Mouse (Mus musculus) liver, embryonic 15.5 days (tissue): ENCODE results near the gene Clec16a. TPM values are rescaled to one million over a fixed set of nuclear protein-coding genes. Genes with fewer than 3 reads are reported as not detected.

Experiments
- ATAC-seq: fragments of 200-750 bp; cut with Nextera tagmentation; 2 replicates; pipeline ENCODE4 v1.8.0; 2017; ENCODE audit warnings: moderate number of reproducible peaks, mild to moderate bottlenecking, moderate library complexity; ENCODE audit not compliant: insufficient read depth
- H3K27ac ChIP-seq: fragments of 300-500 bp; sonication (generic); replicated peaks from 2 replicates; pipeline ENCODE4 v1.5.1; 2015; ENCODE audit warnings: mild to moderate bottlenecking, inconsistent platforms
- H3K27me3 ChIP-seq: fragments of 300-500 bp; sonication (generic); 2 replicates; pipeline ENCODE4 v1.6.1; 2015; ENCODE audit warnings: mild to moderate bottlenecking, inconsistent platforms
- H3K36me3 ChIP-seq: fragments of 300-500 bp; sonication (generic); replicated peaks from 2 replicates; pipeline ENCODE4 v1.6.1; 2015; ENCODE audit warnings: moderate library complexity, mild to moderate bottlenecking, inconsistent platforms
- H3K4me1 ChIP-seq: fragments of 300-500 bp; sonication (generic); replicated peaks from 2 replicates; pipeline ENCODE4 v1.6.1; 2015; ENCODE audit warnings: inconsistent platforms
- H3K4me2 ChIP-seq: fragments of 300-500 bp; sonication (generic); 2 replicates; pipeline ENCODE4 v1.6.1; 2015; ENCODE audit warnings: moderate library complexity, mild to moderate bottlenecking, inconsistent platforms
- H3K4me3 ChIP-seq: fragments of 300-500 bp; sonication (generic); replicated peaks from 2 replicates; pipeline ENCODE4 v1.5.1; 2015; ENCODE audit warnings: mild to moderate bottlenecking, inconsistent platforms
- H3K9ac ChIP-seq: fragments of 300-500 bp; sonication (generic); 2 replicates; pipeline ENCODE4 v1.6.1; 2015; ENCODE audit warnings: moderate library complexity, mild to moderate bottlenecking, inconsistent platforms
- H3K9me3 ChIP-seq: fragments of 300-500 bp; sonication (generic); replicated peaks from 2 replicates; pipeline ENCODE4 v1.6.1; 2016; ENCODE audit warnings: inconsistent platforms
- WGBS: fragments of 180-500 bp; shearing (Covaris S2); methylation state at CpG from one replicate; pipeline ENCODE4 v1.1.7; 2015; ENCODE audit warnings: mixed read lengths; ENCODE audit not compliant: insufficient replicate concordance; 5-methylcytosine and 5-hydroxymethylcytosine counted together
- polyA plus RNA-seq: library from polyadenylated mRNA; unstranded; fragments of >200 nt; fragmentation: Nextera tagmentation; extraction: Ambion mirVana; gene quantifications from 2 replicates; pipeline ENCODE4 v1.2.1, GENCODE M21; 2015

Clec16a gene
- polyA plus RNA-seq, 1 experiment from 2014 or later, result 10.9 TPM

DNA sequence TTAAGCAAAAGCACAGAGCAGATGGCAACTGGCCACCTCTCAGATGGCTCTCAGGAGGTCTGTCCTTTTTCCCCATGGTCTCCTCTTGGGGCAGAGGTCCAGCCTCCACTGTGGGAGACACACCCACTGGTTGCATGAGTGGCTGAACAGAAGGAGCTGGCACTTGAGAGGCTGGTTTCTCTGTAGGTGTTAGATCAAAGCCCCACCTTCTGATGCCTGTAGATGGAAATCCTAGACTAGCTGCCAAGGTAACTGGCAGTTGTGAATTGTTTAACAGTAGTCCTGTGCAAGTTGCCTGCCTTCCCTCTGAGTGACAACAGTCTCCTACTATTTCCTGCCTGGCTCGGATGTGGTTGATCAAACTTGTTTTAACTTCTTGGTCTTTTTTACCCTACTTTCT lies 40.0 kb downstream of the Clec16a start:
- Histone ChIP-seq H3K27me3 (no peaks in the 10 kb centered on the region), H3K36me3 (peaks cover 14% of the 10 kb centered on the region), H3K4me3 (no peak overlapping the region), H3K9ac (no peak overlapping the region), H3K4me2 (no peak overlapping the region), H3K27ac (no peak overlapping the region), H3K9me3 (no peaks in the 10 kb centered on the region), H3K4me1 (no peaks in the 10 kb centered on the region)
- 29% methylated on average over 1 of the region's 1 CpGs for WGBS
- no peak for ATAC-seq

DNA sequence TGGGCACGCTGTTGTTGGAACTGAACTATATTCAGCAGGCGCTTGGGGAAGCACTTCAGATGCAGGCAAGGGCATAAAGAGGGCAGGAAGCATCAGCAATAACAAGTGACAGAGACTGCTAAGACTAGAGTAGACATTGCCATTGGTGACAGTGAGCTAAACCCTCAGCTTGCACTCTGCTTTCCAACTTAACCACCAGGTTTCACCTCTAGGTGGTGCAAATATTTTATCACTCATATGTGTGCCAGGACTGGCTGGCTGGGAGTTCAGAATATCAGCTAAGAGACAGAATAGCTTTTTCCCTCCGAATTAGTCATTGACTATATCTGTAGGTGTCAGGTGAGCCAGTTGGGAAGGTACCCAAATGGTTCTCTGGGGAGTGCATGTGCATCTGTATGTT lies 41.4 kb downstream of the Clec16a start:
- Histone ChIP-seq H3K9me3 (no peaks in the 10 kb centered on the region), H3K4me1 (no peaks in the 10 kb centered on the region), H3K4me2 (no peak overlapping the region), H3K27ac (no peak overlapping the region), H3K4me3 (no peak overlapping the region), H3K9ac (no peak overlapping the region), H3K27me3 (no peaks in the 10 kb centered on the region), H3K36me3 (0 out of 2 replicates have a peak, but pooled peaks cover 9% of the 10 kb centered on the region)
- ATAC-seq, result no peak
- 58% methylated on average over 3 of the region's 3 CpGs for WGBS

DNA sequence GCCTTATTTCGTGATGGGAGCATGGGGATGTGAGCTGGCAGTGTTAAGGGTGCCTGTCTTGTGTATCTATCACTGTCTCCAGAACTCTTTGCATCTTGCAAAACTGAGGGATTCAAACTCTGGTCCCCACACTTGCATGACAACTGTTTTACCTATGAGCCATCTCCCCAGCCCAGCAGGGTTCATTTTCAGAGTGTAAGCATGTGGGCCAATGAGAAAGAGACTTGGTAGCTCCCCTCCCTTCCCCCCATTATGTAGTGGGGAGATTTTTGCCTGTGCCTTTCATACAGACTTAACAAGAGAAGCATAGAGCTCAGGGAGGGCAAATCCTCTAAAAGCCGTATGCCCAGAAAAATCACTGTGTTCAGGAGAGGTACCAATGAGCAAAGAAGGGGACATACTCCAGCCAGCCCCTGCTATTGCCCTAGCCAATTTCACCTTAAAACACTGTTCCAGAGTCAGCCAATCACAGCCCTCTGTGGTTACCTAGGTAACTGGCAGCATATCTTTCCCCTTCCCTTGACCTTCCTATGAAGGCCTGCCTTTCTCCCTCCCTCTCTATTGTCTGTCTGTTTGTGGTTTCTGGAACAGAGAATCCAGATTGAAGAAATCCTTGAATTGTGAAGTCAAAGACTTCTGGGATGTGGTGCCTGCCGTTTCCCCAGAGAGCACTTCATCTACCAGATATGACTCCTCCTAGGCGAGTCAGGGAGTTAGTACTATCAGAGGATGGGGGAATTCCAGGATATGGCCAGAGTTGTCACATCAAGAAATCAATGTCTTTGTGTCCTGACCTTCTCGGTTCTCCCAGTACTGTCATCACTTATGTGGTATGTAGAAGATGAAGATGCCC lies 55.0 kb downstream of the Clec16a start:
- ATAC-seq, result no peak
- WGBS, result 62% methylated on average over 5 of the region's 5 CpGs
- H3K27me3 ChIP-seq, result no peaks in the 10 kb centered on the region
- H3K27ac ChIP-seq, result no peak overlapping the region
- no peak overlapping the region for H3K4me3 ChIP-seq
- no peak overlapping the region for H3K4me2 ChIP-seq
- no peak overlapping the region for H3K9ac ChIP-seq
- peaks cover 19% of the 10 kb centered on the region; the same call in 1 of the 2 replicates for H3K36me3 ChIP-seq
- H3K9me3 ChIP-seq, result no peaks in the 10 kb centered on the region
- H3K4me1 ChIP-seq, result no peaks in the 10 kb centered on the region

DNA sequence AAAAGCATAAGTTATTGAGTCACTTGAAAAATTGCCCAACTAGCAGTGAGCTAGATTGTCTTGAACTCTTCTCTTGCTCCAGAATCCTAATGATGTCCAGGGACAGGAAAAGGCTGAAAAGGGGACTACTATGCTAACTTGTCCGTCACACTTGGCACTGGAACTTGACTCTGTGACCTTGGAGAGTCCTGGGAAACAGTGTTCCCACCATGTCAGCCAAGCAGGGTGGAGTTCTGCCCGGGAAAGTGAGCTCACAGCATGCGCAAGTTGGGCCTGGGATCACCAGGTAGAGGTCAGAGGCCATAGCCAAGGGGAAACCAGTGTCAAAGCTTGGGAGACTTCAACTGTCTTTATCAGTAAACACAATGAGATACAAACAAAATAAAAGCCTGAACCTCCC lies 62.7 kb downstream of the Clec16a start:
- Histone ChIP-seq H3K4me1 (no peaks in the 10 kb centered on the region), H3K27ac (no peak overlapping the region), H3K4me2 (no peak overlapping the region), H3K9ac (no peak overlapping the region), H3K36me3 (0 out of 2 replicates have a peak, but pooled peaks cover 2% of the 10 kb centered on the region), H3K9me3 (no peaks in the 10 kb centered on the region), H3K27me3 (no peaks in the 10 kb centered on the region), H3K4me3 (no peak overlapping the region)
- no peak for ATAC-seq
- 71% methylated on average over 3 of the region's 3 CpGs for WGBS

DNA sequence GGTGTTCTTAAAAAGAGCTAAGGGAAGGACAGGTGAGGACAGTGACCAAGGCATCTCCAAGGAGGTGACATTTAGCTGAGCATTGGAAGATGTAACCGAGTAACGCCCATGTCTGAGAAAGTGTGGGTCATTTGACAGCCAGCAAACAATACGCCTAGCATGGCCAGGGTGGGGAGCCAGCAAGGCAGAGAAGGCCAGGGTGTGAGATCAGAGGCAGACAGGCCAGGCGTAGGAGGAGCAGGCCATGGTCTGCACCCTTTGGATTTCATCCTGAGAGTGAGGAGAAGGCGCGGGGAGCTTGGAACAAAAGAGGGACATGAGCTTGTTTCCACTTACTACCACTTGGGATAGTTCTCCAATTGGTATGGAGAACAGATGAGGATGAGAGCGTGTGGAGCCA lies 64.8 kb downstream of the Clec16a start:
- no peak for ATAC-seq
- no peak overlapping the region for H3K4me3 ChIP-seq
- no peak overlapping the region for H3K9ac ChIP-seq
- WGBS, result 78% methylated on average over 7 of the region's 7 CpGs
- no peak overlapping the region for H3K27ac ChIP-seq
- no peak overlapping the region for H3K4me2 ChIP-seq
- no peaks in the 10 kb centered on the region for H3K4me1 ChIP-seq
- no peaks in the 10 kb centered on the region for H3K27me3 ChIP-seq
- H3K36me3 ChIP-seq, result 0 out of 2 replicates have a peak, but pooled peaks cover 9% of the 10 kb centered on the region
- no peaks in the 10 kb centered on the region for H3K9me3 ChIP-seq

DNA sequence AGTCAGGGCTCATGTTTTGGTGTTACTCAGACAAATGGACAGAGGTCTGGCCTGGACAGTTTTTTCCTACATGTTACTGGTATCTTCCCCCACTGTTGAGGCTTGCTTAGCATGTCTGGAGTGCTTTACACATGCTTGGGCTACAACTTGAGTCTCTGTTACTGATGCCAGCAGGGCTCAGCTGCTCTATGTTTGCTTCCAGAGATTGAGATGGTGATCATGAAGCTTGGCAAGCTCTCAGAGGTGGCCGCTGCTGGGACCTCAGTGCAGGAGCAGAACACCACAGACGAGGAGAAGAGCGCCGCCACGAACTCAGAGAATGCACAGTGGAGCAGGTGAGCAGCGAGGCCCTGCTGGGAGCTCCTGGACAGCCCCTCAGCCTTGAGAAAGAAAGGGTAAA lies 65.7 kb downstream of the Clec16a start:
- ATAC-seq, result no peak
- Histone ChIP-seq H3K9me3 (no peaks in the 10 kb centered on the region), H3K4me2 (no peak overlapping the region), H3K36me3 (peaks cover 10% of the 10 kb centered on the region; the same call in 1 of the 2 replicates), H3K4me3 (no peak overlapping the region), H3K27ac (no peak overlapping the region), H3K27me3 (no peaks in the 10 kb centered on the region), H3K9ac (no peak overlapping the region), H3K4me1 (no peaks in the 10 kb centered on the region)
- 79% methylated on average over 6 of the region's 6 CpGs for WGBS

DNA sequence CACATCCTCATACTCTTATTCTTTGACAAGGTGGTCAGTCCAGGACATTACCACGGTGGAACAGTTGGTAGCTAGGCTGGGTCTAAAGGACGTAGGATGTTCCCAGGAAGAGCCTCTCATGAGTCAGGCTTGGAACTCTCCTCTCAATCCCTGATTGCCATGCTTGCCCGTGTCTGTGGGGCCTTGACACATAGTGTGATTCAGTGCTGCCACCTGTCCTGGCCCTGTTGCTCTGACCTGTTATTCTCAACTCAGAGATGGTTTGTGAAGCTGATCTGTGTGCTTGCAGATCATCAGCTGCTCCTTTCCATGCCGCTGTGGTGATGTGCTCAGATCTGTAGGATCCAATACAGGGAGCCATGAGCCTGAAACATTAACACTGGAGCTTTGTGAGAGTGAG lies 66.2 kb downstream of the Clec16a start:
- H3K4me1 ChIP-seq, result no peaks in the 10 kb centered on the region
- 67% methylated on average over 4 of the region's 4 CpGs for WGBS
- H3K4me2 ChIP-seq, result no peak overlapping the region
- no peak overlapping the region for H3K27ac ChIP-seq
- ATAC-seq, result no peak
- H3K9ac ChIP-seq, result no peak overlapping the region
- H3K4me3 ChIP-seq, result no peak overlapping the region
- H3K27me3 ChIP-seq, result no peaks in the 10 kb centered on the region
- peaks cover 10% of the 10 kb centered on the region; the same call in 1 of the 2 replicates for H3K36me3 ChIP-seq
- H3K9me3 ChIP-seq, result no peaks in the 10 kb centered on the region

DNA sequence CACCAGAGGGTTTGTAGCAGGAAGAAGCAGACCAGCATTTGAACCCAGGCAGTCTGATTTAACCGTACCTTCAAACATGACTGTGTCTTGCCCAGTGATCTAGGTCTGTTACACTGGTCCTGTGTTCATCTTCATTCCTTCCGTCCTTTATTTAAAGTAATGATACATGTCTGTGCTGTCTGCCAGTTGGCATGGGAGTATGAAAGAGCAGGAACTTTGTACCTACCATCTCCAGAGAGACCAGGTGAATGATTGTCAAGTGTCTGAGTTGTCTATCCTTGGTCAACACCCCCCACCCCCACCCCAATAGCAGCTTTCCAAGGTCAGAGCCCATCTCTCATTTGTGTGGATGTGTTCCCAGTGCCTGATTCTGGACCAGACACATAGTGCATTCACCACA lies 68.9 kb downstream of the Clec16a start:
- no peak for ATAC-seq
- 77% methylated on average over 2 of the region's 2 CpGs for WGBS
- H3K36me3 ChIP-seq, result peaks cover 10% of the 10 kb centered on the region; the same call in 1 of the 2 replicates
- no peak overlapping the region for H3K9ac ChIP-seq
- H3K4me1 ChIP-seq, result no peaks in the 10 kb centered on the region
- H3K27me3 ChIP-seq, result no peaks in the 10 kb centered on the region
- H3K4me2 ChIP-seq, result no peak overlapping the region
- H3K4me3 ChIP-seq, result no peak overlapping the region
- no peaks in the 10 kb centered on the region for H3K9me3 ChIP-seq
- no peak overlapping the region for H3K27ac ChIP-seq

DNA sequence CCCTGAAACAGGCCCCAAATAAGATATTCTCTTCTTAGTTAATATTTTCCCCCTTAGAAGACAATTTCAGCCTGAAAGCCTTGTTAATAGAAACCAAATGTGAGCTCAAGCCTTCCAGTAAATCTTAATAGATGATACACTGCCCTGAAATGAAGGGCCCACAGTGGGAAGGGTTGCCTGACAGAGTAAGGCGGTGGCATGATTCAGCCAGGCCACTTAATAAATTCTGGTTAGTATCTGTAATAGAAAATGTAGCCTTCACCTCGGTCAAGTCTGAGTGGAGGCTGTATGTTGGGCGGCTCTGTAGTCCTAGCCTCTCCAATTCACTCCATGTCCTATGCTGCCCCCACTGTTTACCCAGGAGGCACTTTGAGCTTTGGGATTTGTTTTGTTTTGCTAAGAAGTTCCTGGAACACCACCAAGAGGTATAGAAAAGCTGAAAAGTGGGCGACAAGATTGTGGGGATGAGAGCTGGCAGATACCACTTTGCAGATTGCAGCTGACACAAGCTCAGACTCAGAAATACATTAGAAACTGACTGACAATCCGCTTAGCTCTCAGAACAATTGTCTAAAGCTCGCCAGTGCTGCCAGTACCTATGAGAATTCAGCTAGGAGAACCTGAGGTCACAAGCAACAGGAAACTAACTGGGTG lies 75.9 kb downstream of the Clec16a start:
- H3K36me3 ChIP-seq, result no peaks in the 10 kb centered on the region
- WGBS, result 62% methylated on average over 6 of the region's 6 CpGs
- H3K4me2 ChIP-seq, result no peak overlapping the region
- H3K4me3 ChIP-seq, result no peak overlapping the region
- no peaks in the 10 kb centered on the region for H3K27me3 ChIP-seq
- no peak for ATAC-seq
- H3K27ac ChIP-seq, result no peak overlapping the region
- no peaks in the 10 kb centered on the region for H3K4me1 ChIP-seq
- H3K9me3 ChIP-seq, result no peaks in the 10 kb centered on the region
- H3K9ac ChIP-seq, result no peak overlapping the region

DNA sequence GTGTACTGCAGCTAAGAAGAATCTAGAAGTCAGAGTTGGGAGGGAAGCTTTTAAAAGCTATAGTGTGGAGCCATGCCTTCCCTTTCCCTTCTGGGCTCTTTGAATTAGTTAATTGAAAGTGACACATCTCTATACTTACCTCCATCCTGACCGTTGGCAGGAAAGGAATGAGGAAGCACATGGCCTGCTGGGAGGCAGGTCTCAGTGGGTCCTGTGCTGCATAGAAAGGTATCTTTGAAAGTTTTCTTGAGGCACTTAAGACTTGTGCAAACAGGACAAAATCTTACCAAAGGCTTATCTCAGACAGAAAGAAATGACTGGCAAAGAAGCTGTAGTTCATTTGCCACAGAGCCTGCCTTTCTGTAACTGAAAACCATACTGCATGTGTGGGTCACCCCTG lies 76.6 kb downstream of the Clec16a start:
- Histone ChIP-seq H3K36me3 (no peaks in the 10 kb centered on the region), H3K9ac (no peak overlapping the region), H3K27ac (no peak overlapping the region), H3K4me1 (no peaks in the 10 kb centered on the region), H3K4me3 (no peak overlapping the region), H3K4me2 (no peak overlapping the region), H3K27me3 (no peaks in the 10 kb centered on the region), H3K9me3 (no peaks in the 10 kb centered on the region)
- WGBS, result 25% methylated on average over 1 of the region's 1 CpGs
- ATAC-seq, result no peak

DNA sequence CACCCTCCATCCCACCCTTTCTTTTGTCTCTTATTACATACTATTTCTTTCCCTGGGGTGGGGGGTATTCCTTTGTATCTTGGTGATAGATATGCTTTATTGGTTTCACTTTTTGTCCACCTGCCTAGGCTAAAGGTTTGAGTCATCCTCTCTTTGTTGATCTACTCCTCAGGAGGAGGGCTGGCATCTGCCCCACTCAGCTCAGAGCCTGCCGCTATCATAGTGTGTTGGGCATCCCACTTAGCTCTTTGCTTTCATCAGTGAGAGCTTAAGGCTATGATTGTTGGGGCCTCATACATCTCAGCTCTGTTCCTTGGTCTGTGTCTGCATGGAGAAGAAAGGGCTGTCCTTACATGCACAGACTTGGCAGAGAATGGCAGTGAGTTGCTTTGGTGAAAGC lies 81.0 kb downstream of the Clec16a start:
- no peak overlapping the region for H3K4me3 ChIP-seq
- no peak for ATAC-seq
- H3K27me3 ChIP-seq, result no peaks in the 10 kb centered on the region
- H3K9ac ChIP-seq, result no peak overlapping the region
- H3K4me1 ChIP-seq, result peaks cover 6% of the 10 kb centered on the region
- no peaks in the 10 kb centered on the region for H3K36me3 ChIP-seq
- H3K4me2 ChIP-seq, result no peak overlapping the region
- H3K9me3 ChIP-seq, result no peaks in the 10 kb centered on the region
- no peak overlapping the region for H3K27ac ChIP-seq
- 73% methylated on average over 1 of the region's 1 CpGs for WGBS
